Mouse (Mus musculus) right cerebral cortex, adult 18-20 months (tissue): ENCODE results near the gene Adgrg7.

Source experiments
- DNase-seq: peaks from one replicate; pipeline ENCODE4 v3.0.0; 2022; ENCODE audit warnings: mixed read lengths

Adgrg7 gene

DNA sequence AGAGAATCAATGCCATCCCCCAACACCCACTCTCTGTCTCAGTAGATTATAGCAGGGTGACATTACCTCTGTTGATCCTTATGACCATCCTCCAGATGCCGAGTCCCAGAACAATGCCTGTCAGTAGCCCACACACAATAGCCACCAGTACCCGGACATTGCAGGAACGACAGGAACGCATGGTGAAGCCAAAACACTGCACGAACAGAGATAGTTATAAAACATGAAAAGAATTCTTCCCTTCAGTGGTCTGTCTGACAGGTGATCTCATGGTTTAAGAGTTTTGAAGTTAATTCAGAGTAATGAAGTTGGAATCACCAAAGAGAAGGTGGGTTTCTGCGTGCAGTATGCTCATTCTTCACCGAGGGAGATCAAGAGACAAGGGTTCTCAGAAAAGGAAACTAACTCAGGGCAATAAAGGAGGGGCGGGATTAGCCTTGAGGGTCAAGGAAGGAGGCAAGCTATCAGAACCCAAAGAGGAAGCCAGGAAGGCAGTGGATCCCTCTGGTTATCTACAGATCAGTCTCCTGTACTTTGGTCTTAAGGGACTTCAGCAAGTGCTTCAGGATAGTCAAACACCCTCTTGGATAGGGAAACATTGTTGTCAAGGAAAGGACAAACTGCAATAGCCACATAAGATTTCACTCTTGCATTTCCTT, at the start of gene Adgrg7:
TSS of gene Adgrg7 (minus strand) at position 375 of the 659 bp plus-strand sequence.
- no peak for DNase-seq

DNA sequence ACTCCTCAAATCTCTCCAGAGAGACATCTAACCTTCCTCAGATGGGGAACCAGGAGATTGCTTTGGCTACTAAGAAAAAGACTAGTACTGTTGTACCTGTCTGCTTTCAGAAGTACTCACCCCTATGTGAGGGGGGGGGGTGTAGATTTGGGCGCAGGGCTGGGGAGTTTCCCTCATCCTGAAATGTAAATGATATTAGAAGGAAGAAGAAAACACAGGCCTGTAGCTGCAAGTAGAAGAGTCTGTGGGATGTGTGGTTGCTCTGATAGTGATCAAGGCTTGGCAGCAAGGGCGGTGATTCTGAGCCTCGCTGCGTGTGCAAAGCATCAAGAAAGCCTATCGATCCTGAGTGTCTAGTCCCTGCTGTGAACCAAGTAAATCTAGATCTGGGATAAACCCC, 47.3 kb upstream of the Adgrg7 start:
- no peak for DNase-seq

DNA sequence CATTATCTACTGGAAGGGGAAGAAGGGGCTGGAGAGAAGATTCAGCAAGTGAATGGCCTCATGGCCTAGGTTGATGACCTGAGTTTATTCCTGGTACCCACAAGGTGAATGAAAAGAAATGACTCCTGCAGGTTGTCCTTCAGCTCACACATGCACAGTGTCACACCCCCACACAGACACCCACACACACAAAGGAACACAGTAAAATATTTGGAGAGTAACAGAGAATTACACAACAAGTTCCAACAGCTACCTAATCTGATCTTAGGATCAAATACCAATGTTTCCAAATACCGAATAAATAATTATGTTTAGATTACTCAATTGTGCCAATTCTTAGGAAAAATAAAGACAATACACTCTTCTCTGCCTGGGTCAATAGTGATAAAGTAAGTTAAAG, 37.7 kb upstream of the Adgrg7 start:
- DNase-seq = no peak

DNA sequence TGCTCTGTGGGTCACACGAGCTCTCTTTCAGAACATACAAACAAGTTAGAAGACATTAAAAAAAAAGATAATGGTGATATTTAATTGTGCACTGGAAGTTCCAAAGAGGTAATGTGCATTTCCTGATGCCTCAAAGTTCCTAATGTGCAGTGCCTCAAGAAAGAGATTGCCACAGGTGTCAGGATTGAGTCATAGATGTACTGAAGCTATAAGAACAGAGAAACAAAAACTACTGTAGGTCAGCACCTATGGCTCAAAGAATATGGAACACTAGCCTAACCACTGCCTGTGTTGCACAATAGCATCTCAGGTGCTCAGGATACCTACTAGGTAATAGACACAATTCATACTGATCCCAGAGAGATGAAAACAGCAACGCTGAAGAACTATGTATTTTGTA, 36.3 kb upstream of the Adgrg7 start:
- no peak for DNase-seq

DNA sequence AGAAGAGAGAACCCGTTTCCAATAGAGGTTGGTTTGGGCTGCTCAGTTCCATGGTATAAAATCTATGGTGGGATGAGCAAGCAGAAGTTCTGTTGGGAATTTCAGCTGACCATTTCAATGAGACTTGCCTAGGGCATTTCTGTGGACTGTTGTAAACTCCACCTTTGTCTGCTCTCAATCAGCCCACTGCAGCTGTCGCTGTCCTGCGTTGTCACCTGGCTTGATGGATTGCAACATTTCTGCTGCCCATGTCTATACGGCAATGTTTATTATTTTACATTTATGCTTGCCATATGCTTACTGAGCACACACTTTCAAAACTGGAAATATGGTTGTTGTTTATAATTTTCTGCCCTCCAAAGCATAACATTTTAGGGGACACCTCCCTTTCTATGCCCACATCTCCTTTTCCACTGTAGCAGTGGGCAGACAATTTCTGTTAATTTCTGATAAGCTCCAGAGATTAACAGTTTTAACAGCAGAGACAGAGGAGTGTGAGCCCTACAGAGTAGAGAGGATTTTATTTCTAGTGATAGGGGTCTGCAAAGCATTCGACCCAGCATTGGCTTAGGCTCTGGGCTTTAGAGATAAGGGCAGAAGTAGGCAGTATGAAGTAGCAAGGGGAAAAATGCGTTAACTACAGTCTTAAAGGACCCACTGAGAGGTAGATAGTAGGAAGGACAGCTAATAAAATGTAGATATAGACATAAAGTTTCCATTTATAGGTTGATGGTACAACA, 5.9 kb upstream of the Adgrg7 start:
- DNase-seq = no peak

DNA sequence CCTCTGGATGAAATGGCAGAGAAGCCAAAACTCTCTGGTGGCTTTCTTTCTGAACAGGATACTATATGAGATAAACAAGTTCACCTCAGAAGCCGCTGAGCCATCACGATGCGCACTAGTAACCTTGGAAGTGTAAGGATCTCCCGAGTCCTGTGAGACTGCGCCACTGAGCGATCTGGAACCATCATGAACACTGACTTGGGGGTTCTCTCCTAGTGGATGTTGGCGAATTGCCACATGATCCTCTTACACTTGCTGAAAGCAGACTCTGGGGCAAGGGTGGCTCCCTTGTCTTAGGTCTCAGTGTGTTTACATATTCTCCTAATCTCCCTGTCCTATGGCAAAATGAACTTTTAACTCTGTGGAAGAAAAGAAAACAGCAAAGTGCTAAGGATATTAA, 5.3 kb upstream of the Adgrg7 start:
- DNase-seq = no peak

DNA sequence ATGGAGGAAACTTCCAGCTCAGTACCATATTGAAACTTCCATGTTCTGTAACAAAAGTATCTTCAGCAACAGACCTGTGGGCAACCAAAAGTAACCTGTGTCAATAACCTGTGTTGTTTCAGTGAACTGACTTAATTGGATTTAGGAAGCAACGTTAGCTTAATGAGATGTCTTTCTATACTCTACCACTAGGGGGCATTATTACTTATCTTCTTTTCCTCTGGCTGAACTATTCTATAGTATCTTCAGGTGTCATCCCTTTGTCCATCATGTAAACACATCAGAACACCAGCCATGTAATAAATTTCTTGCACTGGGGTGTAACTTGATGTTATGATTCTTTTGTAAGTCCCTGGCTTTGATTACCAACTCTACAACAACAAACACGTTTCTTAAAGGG, 4.8 kb upstream of the Adgrg7 start:
- DNase-seq = no peak

DNA sequence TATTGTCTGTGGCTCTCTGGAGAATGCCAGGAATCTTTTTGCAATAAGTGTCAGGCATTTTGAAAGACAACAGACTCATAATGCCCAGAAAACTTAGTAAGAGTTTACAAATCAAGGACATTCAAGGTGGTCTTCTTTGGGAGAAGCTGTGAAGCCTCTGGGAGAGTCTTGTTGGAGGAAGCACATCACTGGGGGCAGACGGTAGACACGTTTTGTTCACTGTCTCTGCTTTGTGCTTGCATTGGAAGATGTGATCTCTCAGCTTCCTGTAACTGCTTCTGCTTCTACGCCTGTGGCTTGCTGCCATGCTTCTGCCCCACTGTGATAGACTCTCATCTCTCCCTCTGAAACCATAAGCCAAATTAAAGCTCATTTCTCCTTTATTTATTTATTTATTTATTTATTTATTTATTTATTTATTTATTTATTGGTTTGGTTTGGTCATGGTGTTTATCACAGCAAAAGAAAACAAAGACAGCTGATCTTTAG, 3.9 kb upstream of the Adgrg7 start:
- no peak for DNase-seq

DNA sequence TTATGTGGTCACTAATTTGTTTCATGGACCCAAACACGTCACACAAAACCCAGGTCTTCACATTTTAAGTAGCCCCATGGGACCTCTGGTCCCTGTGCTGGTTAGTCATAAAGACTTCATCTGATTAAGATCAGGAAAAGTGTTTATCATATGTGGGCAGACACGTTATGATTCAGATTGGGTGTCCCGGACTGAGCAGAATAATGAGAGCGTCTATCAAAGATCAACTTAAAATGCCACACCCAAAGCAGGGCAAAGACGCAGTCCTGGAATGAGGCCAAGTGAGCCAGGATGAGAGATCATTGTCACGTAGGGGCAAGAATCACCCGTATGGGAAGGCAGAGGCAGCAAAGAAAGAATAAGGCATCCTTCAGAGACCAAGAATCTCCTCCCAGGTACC, 3.2 kb upstream of the Adgrg7 start:
- no peak for DNase-seq

DNA sequence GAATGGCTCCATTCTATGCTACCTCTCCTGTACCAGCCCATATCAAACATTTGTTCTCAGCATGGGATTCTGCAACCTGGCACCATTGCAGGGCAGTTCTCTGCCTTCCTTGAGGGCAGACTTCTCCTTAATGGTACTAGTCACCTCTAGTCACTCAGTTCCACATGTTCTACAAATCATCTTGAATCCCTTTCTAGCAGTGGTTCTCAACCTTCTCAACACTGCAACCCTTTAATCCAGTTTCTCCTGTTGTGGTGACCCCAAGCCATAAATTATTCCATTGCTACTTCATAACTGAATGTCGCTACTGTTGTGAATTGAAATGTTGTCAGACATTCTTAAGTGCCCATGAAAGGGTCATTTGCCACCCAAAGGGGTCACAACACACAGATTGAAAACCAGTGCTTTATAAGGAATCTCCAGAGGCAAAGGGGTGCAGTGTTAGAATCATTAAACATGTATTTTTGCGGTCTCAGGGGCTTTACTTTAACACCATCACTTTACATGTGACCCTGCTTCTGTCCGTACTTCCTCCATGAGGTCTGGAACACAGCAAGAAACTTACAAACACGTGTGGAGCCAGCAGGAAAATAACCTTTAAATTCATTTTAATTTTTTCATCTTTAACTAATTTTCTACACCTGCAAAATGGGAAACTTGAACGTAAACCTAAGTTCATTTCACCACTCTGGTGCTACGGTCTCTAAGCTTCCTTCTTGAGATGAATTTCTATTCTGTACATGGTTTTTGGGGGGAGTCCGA, 1.1 kb downstream of the Adgrg7 start:
- DNase-seq = no peak

DNA sequence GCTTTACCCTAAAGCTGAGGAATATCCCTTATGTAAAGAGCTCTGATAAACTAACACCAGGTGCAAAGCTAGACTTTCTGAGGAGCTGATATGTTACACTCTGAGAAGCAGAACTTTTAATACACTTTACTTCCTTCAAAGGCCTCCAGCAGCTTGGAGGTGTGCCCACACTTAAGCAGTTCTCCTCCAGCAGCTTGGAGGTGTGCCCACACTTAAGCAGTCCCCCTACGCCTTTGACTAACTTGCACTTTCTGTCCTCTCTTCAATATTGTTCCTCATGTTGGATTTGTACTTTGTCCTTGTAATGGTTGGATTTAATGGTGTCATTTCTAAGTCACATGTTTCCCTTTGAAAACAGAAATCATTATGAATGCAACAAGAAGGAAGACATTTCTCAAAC, 1.9 kb downstream of the Adgrg7 start:
- DNase-seq = no peak

DNA sequence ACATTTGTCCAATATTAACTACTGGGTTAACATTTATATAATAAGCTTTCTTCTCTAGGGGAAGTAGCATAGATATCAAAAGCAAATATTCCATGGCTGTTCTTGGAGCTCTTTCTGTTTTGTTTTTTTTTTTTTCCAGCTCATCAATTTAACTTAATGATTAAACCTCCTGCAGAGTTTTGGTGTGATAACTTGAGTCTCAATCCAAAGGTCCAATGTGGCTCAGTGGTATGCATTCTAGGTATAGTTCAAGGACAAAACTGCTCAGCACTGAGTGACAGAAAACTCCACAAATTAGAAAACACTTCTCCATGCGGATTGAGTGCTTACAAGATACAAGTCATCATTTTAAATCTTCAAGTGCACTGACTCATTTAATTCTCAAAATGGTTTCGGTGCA, 9.7 kb downstream of the Adgrg7 start:
- DNase-seq = no peak

DNA sequence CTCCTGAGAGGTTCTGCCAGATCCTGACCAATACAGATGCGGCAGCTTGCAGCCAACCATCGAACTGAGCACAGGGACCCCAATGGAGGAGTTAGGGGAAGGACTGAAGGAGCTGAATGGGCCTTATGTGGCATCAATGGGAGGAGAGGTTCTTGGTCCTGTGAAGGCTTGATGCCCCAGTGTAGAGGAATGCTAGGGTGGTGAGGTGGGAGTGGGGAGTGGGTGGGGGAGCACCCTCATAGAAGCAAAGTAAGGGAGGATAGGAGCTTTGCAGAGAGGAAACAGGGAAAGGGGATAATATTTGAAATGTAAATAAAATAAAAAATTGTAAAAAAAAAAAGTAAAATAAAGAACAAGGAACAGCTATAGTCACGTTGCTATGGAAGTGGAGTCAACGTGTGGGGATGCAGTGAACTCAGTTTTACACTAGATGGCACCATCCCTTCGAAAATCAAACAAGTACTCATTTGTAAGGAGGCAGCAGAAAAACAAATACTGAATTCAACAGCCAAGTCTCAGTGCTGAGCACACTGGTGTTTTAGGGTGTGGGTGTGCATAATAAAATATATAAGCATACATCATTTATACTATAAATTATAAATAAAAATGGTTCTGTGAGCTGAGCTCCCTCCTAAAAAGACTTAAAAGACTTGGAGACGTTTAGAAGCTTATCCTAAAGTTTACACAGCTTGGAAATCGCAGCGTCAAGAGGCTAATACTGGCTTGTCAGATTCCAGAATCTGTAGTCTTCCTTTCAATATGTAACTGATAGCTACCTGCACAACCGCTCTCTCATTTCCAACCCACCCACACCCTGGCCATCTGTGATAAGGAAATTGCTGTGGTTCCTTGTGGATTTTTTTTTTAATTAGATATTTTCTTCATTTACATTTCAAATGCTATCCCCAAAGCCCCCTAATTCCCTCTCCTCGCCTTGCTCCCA, 24.2 kb downstream of the Adgrg7 start:
- DNase-seq = peak; percentile 50

DNA sequence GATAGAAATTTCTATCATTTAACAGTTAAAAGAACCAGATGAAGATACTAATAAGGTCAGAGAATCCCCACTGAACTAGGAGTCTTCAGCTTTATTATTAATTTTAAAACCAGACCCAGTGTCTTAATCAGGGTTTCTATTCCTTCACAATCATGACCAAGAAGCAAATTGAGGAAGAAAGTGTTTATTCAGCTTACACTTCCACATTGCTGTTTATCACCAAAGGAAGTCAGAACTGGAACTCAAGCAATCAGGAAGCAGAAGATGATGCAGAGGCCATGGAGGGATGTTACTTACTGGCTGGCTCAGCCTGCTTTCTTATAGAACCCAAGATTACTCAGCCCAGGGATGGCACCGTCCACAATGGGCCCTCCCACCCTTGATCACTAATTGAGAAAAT, 66.6 kb downstream of the Adgrg7 start:
- no peak for DNase-seq

DNA sequence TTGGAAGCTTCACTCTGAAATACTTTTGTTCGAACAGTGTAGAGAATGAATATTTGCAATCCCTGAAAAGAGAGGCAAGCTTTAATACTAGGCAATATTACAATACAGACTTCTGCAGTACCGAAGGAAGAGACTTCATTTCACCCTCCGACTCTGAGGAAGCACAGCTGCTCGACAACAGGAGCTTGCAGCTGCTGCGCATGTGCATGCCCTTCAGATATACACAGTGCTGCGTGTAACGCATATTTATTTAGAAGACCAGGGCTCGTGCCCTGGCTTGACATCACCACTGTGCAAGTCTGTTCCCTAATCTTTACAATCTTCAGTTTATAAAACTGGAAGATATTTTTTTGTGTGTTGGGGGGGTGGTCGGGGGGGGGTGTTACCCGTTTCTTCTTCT, 70.7 kb downstream of the Adgrg7 start:
- DNase-seq = no peak

DNA sequence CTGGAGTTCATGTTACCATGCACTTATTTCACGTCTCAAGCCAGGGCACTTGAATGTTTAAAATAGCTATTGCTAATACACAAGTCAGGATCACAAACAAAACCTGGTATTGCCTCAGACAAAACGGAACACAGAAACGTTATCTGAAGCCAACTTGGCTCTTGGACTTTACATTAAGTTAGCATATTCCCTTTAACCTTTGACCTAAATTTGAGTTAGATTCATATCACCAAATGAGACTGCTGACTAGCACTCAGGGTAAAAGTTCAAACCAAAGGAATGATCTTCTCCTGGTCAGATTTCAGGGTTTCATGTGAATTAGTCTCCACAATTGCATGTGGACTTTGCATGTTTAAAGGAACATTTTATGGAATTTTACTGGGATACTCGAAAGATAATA, 73.3 kb downstream of the Adgrg7 start:
- no peak for DNase-seq

DNA sequence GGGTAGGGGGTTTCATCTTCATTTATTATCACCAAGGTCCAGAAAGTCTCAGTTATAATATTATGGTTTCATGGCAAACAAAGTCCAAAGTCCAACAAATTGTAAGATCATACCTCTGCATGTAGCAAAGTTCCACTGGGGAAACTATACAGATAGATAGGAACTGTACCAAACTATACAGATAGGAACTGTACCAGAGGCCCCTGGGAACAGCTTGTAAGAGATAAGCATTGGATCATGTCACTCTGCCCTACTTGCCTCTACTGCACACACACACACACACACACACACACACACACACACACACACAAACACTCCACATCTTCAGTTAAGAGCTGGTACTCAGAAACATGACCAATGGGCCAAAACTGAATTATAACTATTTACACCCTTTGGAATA, 76.6 kb downstream of the Adgrg7 start:
- DNase-seq = no peak

DNA sequence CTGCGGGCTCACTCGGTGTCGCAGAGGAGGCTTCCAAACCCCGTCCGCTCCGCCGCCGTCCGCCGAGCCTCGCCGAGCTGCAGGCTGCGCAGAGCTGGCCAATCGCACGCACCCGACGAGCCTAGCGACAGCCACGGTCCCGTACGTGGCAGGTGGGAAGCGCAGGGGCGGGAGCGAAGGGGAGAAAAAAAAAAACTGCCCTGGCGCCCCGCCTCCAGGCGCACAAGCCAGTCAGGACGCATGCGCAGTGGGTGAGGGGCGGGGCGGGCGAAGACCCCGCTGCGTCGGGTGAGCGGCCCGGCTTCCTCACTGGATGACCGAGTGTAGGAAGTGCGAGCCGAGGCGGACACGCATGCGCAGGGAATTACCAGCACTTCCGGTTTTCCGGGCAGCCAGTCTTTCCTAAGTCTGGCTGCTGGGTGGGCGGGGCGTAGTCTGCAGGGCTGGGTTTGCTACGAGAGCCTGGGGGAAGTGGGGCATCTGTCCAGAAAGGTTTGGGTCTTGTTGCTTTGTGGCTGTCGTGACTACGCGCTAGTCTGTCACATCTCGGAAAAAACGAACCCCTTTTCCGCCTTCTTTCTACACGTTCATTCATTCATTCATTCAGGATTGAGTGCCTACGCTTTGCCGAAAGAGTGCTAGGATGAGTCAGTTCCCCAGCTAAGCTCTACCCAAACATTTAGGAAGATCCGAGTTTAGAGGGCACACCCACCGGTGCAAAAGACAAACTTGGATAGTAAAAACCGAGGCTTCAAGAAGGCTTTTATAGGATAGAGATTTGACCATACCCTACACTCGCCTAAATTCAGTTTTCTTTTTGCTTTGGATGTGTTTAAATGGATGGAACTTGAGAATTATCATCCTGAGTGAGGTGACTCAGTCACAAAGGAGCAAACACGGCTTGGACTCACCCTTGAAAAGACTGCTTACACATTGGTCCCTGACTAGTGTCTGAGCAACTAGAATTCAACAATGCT, 78.1 kb downstream of the Adgrg7 start, which contains the start of gene Tfg:
TSS of gene Tfg (minus strand) at position 227 of the 977 bp plus-strand sequence.
- DNase-seq = peak; percentile 99

DNA sequence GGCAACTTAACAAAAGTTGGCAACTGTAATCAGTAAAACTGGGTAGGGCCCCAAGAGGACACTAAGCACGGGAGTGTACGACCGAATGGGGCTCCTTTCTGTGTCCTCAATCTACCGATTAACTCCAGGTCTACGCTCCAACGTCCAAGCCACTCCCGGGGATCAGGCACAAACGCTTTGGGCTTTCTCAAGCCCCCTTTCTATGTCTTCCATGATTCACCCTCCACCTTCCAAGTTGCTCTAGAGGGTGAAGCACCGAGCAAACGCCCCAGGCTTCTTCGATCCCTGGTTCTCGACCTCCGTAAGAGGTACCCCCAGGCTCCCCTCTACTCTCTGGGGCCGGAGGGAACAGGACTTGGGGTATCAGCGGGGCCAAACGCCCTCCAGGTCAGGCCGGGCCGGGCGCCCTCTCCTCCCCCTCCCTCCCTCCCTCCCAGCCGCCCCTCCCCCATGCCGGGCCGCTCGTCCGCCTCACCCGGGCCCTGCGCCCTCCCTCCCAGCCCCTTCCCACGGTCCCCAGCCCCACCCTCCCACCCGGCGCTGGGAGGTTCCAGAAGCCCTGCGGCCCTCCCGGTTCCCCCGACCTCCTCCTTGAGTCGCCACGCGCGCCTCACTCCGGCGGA, 79.0 kb downstream of the Adgrg7 start:
- no peak for DNase-seq

DNA sequence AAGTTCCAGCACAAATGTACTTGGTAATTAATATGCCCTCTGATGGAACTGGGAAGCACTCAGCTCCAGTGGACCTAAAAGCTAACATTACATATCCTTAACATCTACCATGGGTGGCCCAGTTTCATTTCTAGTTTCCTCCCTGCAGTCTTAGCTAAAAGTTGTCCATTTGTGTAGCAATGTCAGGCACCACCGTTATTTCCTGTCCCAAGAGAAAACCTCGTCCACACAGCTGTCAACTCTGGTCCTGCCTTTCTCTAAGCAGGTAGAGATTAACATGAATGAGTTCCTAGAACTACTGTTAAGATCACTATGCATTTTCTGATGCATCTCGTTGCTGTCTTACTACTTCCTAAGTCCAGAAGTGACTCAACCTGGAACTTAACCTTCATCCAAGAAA, 80.0 kb downstream of the Adgrg7 start:
- DNase-seq = no peak

DNA sequence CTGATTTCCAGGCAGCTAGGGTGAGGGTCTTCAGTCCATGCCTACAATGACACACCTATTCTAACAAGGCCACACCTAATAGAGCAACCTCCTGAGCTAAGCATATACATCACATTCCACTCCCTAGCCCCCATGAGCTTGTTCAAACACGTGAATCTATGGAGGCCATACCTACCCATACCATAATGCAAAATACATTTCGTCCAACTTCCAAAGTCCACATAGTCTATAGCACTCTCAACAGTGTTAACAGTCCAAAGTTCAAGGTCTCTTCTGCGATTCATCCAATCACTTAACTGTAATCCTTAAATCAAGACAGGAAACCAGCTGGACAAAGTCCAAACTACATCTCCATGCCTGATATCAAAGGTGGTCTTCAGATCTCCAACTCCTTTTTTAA, 85.6 kb downstream of the Adgrg7 start:
- DNase-seq = no peak
